Mouse (Mus musculus) cortical plate, adult 2 months (tissue): ENCODE results near the gene Gm21987. TPM values are rescaled to one million over a fixed set of nuclear protein-coding genes. Genes with fewer than 3 reads are reported as not detected.

Source experiments
- H3K27ac ChIP-seq: fragments of 200-500 bp; 2 replicates; pipeline ENCODE4 v1.5.1; 2012; ENCODE audit warnings: low read length, control low read depth, inconsistent platforms; ENCODE audit not compliant: insufficient read depth
- H3K4me1 ChIP-seq: fragments of 200-500 bp; 2 replicates; pipeline ENCODE4 v1.6.1; 2011; ENCODE audit warnings: low read length; ENCODE audit not compliant: control insufficient read depth, insufficient read depth
- H3K4me3 ChIP-seq: fragments of 200-500 bp; 2 replicates; pipeline ENCODE4 v1.5.1; 2011; ENCODE audit warnings: mild to moderate bottlenecking, low read length, control low read depth; ENCODE audit not compliant: insufficient read depth
- CTCF ChIP-seq: fragments of 200-500 bp; IDR thresholded peaks from 2 replicates; pipeline ENCODE4 v1.5.1; 2011; ENCODE audit warnings: mild to moderate bottlenecking, control low read depth, low read length; ENCODE audit not compliant: insufficient read depth; ENCODE audit errors: extremely low read depth
- POLR2A ChIP-seq: fragments of 200-500 bp; IDR thresholded peaks from 2 replicates; pipeline ENCODE4 v1.6.1; 2011; ENCODE audit warnings: mild to moderate bottlenecking, low read length, control low read depth; ENCODE audit not compliant: insufficient read depth; ENCODE audit errors: extremely low read depth
- polyA plus RNA-seq: library from polyadenylated mRNA; depleted of rRNA; stranded (reverse); fragments of >200 nt; gene quantifications from 2 replicates; pipeline ENCODE4 v1.2.3, GENCODE M21; 2012

Gm21987 gene
- polyA plus RNA-seq, 1 experiment: not detected

GRCm38 (mm10) chr16:38348217-38348761 lies 1.4 kb downstream of the Gm21987 start:
- H3K27ac ChIP-seq: no peak overlapping the region
- TF ChIP-seq POLR2A (no peak), CTCF (no peak)
- peaks cover 3% of the 10 kb centered on the region for H3K4me1 ChIP-seq
- no peak overlapping the region for H3K4me3 ChIP-seq

- TF ChIP-seq POLR2A (no peak), CTCF (no peak)
- Histone ChIP-seq H3K4me1 (peaks cover 3% of the 10 kb centered on the region), H3K27ac (no peak overlapping the region), H3K4me3 (no peak overlapping the region)
Measured at GRCm38 (mm10) chr16:38349881-38350280, 3.0 kb downstream of the Gm21987 start.

- Histone ChIP-seq H3K27ac (no peak overlapping the region), H3K4me3 (no peak overlapping the region), H3K4me1 (peaks cover 3% of the 10 kb centered on the region)
- TF ChIP-seq POLR2A (no peak), CTCF (no peak)
Measured at GRCm38 (mm10) chr16:38350361-38350855, 3.6 kb downstream of the Gm21987 start.

- H3K4me1 ChIP-seq: peaks cover 3% of the 10 kb centered on the region
- no peak overlapping the region for H3K27ac ChIP-seq
- TF ChIP-seq POLR2A (no peak), CTCF (no peak)
- H3K4me3 ChIP-seq: no peak overlapping the region
Measured at GRCm38 (mm10) chr16:38350939-38351338, 4.1 kb downstream of the Gm21987 start.

- Histone ChIP-seq H3K27ac (no peak overlapping the region), H3K4me3 (no peak overlapping the region), H3K4me1 (peaks cover 3% of the 10 kb centered on the region)
- no peak for TF ChIP-seq POLR2A
- TF ChIP-seq CTCF: no peak
Measured at GRCm38 (mm10) chr16:38352031-38352430, 5.2 kb downstream of the Gm21987 start.

- TF ChIP-seq POLR2A (no peak), CTCF (no peak)
- no peak overlapping the region for H3K27ac ChIP-seq
- peaks cover 2% of the 10 kb centered on the region for H3K4me1 ChIP-seq
- H3K4me3 ChIP-seq: no peak overlapping the region
Measured at GRCm38 (mm10) chr16:38352851-38353250, 6.0 kb downstream of the Gm21987 start.

- no peak for TF ChIP-seq CTCF
- TF ChIP-seq POLR2A: no peak
- H3K4me3 ChIP-seq: no peak overlapping the region
- H3K4me1 ChIP-seq: no peaks in the 10 kb centered on the region
- no peak overlapping the region for H3K27ac ChIP-seq
Measured at GRCm38 (mm10) chr16:38353642-38354041, 6.8 kb downstream of the Gm21987 start.

GRCm38 (mm10) chr16:38354185-38354913 lies 7.5 kb downstream of the Gm21987 start:
- no peak for TF ChIP-seq POLR2A
- no peak for TF ChIP-seq CTCF
- H3K4me1 ChIP-seq: no peaks in the 10 kb centered on the region
- H3K27ac ChIP-seq: no peak overlapping the region
- no peak overlapping the region for H3K4me3 ChIP-seq

GRCm38 (mm10) chr16:38358256-38358812 lies 11.5 kb downstream of the Gm21987 start:
- Histone ChIP-seq H3K27ac (no peak overlapping the region), H3K4me1 (no peaks in the 10 kb centered on the region), H3K4me3 (no peak overlapping the region)
- TF ChIP-seq POLR2A (no peak), CTCF (no peak)

- Histone ChIP-seq H3K27ac (no peak overlapping the region), H3K4me3 (no peak overlapping the region), H3K4me1 (no peaks in the 10 kb centered on the region)
- TF ChIP-seq POLR2A (no peak), CTCF (no peak)
Measured at GRCm38 (mm10) chr16:38359241-38359640, 12.4 kb downstream of the Gm21987 start.
